Mouse (Mus musculus): ENCODE results near the gene Dhdds. TPM values are rescaled to one million over a fixed set of nuclear protein-coding genes. Genes with fewer than 3 reads are reported as not detected.

The Dhdds gene
- polyA plus RNA-seq, 1 experiment, result 32.2 TPM

- Histone ChIP-seq H3K9me3 (0 out of 2 replicates have a peak, but pooled peaks cover 3% of the 10 kb centered on the region), H3K36me3 (replicated peaks; ENCODE audit: low read length) (no peaks in the 10 kb centered on the region), H3K27me3 (replicated peaks) (peaks cover 68% of the 10 kb centered on the region), H3K4me1 (peaks cover 19% of the 10 kb centered on the region), H3K4me3 (replicated peaks) (no peak within 1 kb of the TSS)
- TF ChIP-seq GATA1 (IDR thresholded peaks at IDR 0.05; ENCODE audit: borderline replicate concordance, low read length) (no peak), FLI1 (IDR thresholded peaks at IDR 0.05; ENCODE audit: low read length) (no peak)
Measured at GRCm38 (mm10) chr4:134018779-134019145, 18.0 kb upstream of the Dhdds start, which contains the start of gene Lin28a. Gene Lin28a, minus strand, starts transcription at chr4:134018841.

- Histone ChIP-seq H3K4me1 (peaks cover 19% of the 10 kb centered on the region), H3K36me3 (replicated peaks; ENCODE audit: low read length) (no peaks in the 10 kb centered on the region), H3K9me3 (0 out of 2 replicates have a peak, but pooled peaks cover 3% of the 10 kb centered on the region), H3K4me3 (replicated peaks) (no peak overlapping the region), H3K27me3 (replicated peaks) (peaks cover 65% of the 10 kb centered on the region)
- TF ChIP-seq FLI1 (IDR thresholded peaks at IDR 0.05; ENCODE audit: low read length) (no peak), GATA1 (IDR thresholded peaks at IDR 0.05; ENCODE audit: borderline replicate concordance, low read length) (no peak)
Measured at GRCm38 (mm10) chr4:134018038-134018778, 17.5 kb upstream of the Dhdds start.

- peaks cover 21% of the 10 kb centered on the region for H3K4me1 ChIP-seq
- TF ChIP-seq FLI1 (IDR thresholded peaks at IDR 0.05; ENCODE audit: low read length) (no peak), GATA1 (IDR thresholded peaks at IDR 0.05; ENCODE audit: borderline replicate concordance, low read length) (no peak)
- H3K4me3 ChIP-seq (replicated peaks), result no peak overlapping the region
- H3K27me3 ChIP-seq (replicated peaks), result peaks cover 72% of the 10 kb centered on the region
- H3K36me3 ChIP-seq (replicated peaks; ENCODE audit: low read length), result no peaks in the 10 kb centered on the region
- H3K9me3 ChIP-seq, result 0 out of 2 replicates have a peak, but pooled peaks cover 3% of the 10 kb centered on the region
Measured at GRCm38 (mm10) chr4:134017201-134017865, 16.6 kb upstream of the Dhdds start.

GRCm38 (mm10) chr4:134016767-134017166, 16.0 kb upstream of the Dhdds start:
- 0 out of 2 replicates have a peak, but pooled peaks cover 3% of the 10 kb centered on the region for H3K9me3 ChIP-seq
- peaks cover 25% of the 10 kb centered on the region for H3K4me1 ChIP-seq
- TF ChIP-seq GATA1 (IDR thresholded peaks at IDR 0.05; ENCODE audit: borderline replicate concordance, low read length), result no peak
- TF ChIP-seq FLI1 (IDR thresholded peaks at IDR 0.05; ENCODE audit: low read length), result no peak
- no peak overlapping the region for H3K4me3 ChIP-seq (replicated peaks)
- peaks cover 78% of the 10 kb centered on the region for H3K27me3 ChIP-seq (replicated peaks)
- H3K36me3 ChIP-seq (replicated peaks; ENCODE audit: low read length), result no peaks in the 10 kb centered on the region

GRCm38 (mm10) chr4:134016208-134016607, 15.5 kb upstream of the Dhdds start:
- Histone ChIP-seq H3K27me3 (replicated peaks) (peaks cover 81% of the 10 kb centered on the region), H3K4me3 (replicated peaks) (no peak overlapping the region), H3K36me3 (replicated peaks; ENCODE audit: low read length) (no peaks in the 10 kb centered on the region), H3K9me3 (0 out of 2 replicates have a peak, but pooled peaks cover 3% of the 10 kb centered on the region), H3K4me1 (peaks cover 25% of the 10 kb centered on the region)
- TF ChIP-seq GATA1 (IDR thresholded peaks at IDR 0.05; ENCODE audit: borderline replicate concordance, low read length), result no peak
- no peak for TF ChIP-seq FLI1 (IDR thresholded peaks at IDR 0.05; ENCODE audit: low read length)

GRCm38 (mm10) chr4:134012858-134013528, 12.3 kb upstream of the Dhdds start:
- no peak for TF ChIP-seq GATA1 (IDR thresholded peaks at IDR 0.05; ENCODE audit: borderline replicate concordance, low read length)
- TF ChIP-seq FLI1 (IDR thresholded peaks at IDR 0.05; ENCODE audit: low read length), result no peak
- Histone ChIP-seq H3K36me3 (replicated peaks; ENCODE audit: low read length) (no peaks in the 10 kb centered on the region), H3K4me3 (replicated peaks) (no peak overlapping the region), H3K4me1 (peaks cover 19% of the 10 kb centered on the region), H3K27me3 (replicated peaks) (peaks cover 72% of the 10 kb centered on the region), H3K9me3 (no peaks in the 10 kb centered on the region)

- Histone ChIP-seq H3K9me3 (no peaks in the 10 kb centered on the region), H3K4me3 (replicated peaks) (no peak overlapping the region), H3K27me3 (replicated peaks) (peaks cover 64% of the 10 kb centered on the region), H3K4me1 (0 out of 2 replicates have a peak, but pooled peaks cover 7% of the 10 kb centered on the region), H3K36me3 (replicated peaks; ENCODE audit: low read length) (no peaks in the 10 kb centered on the region)
- TF ChIP-seq GATA1 (IDR thresholded peaks at IDR 0.05; ENCODE audit: borderline replicate concordance, low read length), result no peak
- no peak for TF ChIP-seq FLI1 (IDR thresholded peaks at IDR 0.05; ENCODE audit: low read length)
Measured at GRCm38 (mm10) chr4:134011450-134012414, 11.0 kb upstream of the Dhdds start.

- no peaks in the 10 kb centered on the region for H3K36me3 ChIP-seq (replicated peaks; ENCODE audit: low read length)
- H3K4me1 ChIP-seq, result peaks cover 15% of the 10 kb centered on the region
- no peaks in the 10 kb centered on the region for H3K9me3 ChIP-seq
- TF ChIP-seq FLI1 (IDR thresholded peaks at IDR 0.05; ENCODE audit: low read length) (no peak), GATA1 (IDR thresholded peaks at IDR 0.05; ENCODE audit: borderline replicate concordance, low read length) (no peak)
- H3K27me3 ChIP-seq (replicated peaks), result peaks cover 49% of the 10 kb centered on the region
- no peak overlapping the region for H3K4me3 ChIP-seq (replicated peaks)
Measured at GRCm38 (mm10) chr4:134009709-134010108, 9.0 kb upstream of the Dhdds start.

- no peaks in the 10 kb centered on the region for H3K36me3 ChIP-seq (replicated peaks; ENCODE audit: low read length)
- H3K27me3 ChIP-seq (replicated peaks), result peaks cover 34% of the 10 kb centered on the region
- no peaks in the 10 kb centered on the region for H3K9me3 ChIP-seq
- TF ChIP-seq GATA1 (IDR thresholded peaks at IDR 0.05; ENCODE audit: borderline replicate concordance, low read length), result no peak
- no peak for TF ChIP-seq FLI1 (IDR thresholded peaks at IDR 0.05; ENCODE audit: low read length)
- H3K4me3 ChIP-seq (replicated peaks), result no peak overlapping the region
- peaks cover 15% of the 10 kb centered on the region for H3K4me1 ChIP-seq
Measured at GRCm38 (mm10) chr4:134006845-134007244, 6.1 kb upstream of the Dhdds start.
